Mouse (Mus musculus) CH12F3 (cell line): ENCODE measurements around the gene Muc5b.
"Not testable (repeated sequence)": the region's sequence is repeated elsewhere in the genome, so short reads cannot be mapped to it uniquely, and the experiment has no call there.

ENCODE experiments used
- in situ Hi-C: fragments of 300-500 bp; cut with MboI; formaldehyde crosslinking; loops from 2 replicates; pipeline ENCODE4 v1.14.3; 2020; ENCODE audit warnings: low sequenced_read_pairs

Gene Muc5b

DNA sequence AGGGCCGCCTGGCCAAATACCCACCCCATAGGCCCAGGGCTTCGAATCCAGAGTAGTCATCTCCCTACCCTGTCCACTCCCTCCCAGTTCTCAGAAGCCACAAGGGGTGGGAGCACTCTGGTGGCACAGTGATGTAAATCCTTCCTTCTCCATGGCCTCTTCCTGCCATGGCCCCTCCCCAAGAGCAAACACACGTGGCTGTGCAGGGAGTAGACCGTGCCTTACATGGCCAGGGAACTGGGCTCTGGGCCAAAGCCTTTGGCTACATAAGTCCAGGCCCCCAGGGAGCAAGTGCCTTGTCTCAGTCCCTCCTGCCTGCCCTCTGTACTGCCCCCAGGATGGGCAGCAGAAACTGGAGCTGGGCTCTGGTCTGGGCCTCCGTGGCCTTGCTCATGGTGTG is at the start of gene Muc5b:
Gene Muc5b (plus strand): TSS at position 292 of the 400 bp plus-strand sequence.
- in situ Hi-C loops, result no loop called here

DNA sequence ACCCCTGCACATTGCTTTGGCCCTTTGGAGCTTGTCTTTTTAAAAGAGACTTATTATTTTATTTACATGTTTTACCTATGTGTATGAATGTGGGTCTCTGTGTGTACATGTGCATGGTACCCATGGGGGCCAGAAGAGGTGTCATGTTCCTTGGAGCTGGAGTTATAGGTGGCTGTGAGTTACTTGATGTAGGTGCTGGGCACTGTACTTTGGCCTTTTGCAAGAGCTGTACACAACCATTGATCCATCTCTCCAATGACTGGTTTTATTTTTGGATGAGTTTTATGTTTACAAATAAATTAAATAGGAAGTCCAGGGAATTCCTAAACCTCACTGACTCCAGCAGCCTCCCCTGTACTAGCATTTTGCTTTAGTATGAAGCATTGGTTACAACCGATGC is 44.6 kb upstream of the Muc5b start:
- in situ Hi-C loops, result no loop called here

GRCm38 (mm10) chr7:141803206-141803605 is 35.7 kb upstream of the Muc5b start:
- in situ Hi-C loops, result no loop called here

DNA sequence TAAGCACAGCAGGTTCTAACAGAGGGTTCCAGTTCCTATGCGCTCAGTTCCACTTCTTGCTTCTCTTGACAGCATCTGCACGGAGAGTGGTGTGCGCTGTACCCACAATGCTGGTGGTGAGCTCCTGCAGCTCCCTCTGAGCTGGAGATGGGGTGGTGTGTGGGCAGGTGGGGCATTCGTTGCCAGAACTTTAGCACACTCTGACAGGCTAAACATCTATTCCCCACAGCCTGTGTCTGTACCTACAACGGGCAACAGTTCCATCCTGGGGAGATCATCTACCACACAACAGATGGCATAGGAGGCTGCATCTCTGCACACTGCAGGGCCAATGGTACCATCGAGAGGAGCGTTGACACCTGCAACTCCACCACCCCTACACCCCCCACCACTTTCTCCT is 33.5 kb upstream of the Muc5b start:
- in situ Hi-C loops, result no loop called here

GRCm38 (mm10) chr7:141807823-141808222 is 31.0 kb upstream of the Muc5b start:
- in situ Hi-C loops, result not testable (repeated sequence)

GRCm38 (mm10) chr7:141809933-141810332 is 28.9 kb upstream of the Muc5b start:
- in situ Hi-C loops, result not testable (repeated sequence)

DNA sequence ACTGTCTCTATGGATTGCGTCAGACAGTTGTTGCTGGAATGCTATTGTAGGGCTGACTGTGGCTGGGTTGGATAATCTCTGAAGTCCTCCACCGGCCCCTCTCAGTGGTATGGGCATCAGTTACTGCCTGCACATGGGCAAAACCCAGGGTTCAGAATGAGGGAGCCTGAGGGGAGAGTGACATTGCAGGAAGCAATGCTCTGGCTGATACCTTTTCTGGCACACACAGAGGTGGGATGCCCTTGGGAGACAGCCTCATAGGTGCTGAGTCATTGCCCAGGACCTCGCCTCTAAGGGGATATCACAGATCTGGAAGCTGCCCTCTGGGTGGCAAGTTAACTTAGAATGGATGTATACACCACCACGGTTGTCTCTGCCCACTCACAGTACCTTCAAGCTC is 25.5 kb upstream of the Muc5b start:
- in situ Hi-C loops, result no loop called here

DNA sequence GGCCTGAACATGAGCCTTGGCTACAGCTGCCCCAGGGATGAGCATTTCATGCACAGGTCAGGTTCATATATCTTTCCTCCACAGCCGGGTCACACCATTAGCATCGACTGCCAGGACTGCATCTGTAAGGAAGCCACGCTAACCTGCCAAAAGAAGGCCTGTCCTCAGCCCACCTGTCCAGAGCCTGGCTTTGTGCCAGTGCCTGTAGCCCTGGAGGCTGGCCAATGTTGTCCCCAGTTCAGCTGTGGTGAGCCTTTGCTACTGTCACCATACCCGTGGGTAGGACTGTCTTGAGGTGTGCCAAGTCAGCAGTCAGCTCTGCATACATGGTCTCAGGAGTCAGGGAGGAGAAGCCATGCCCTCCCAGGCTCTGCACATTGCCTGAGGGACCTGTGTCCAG is 23.5 kb upstream of the Muc5b start:
- in situ Hi-C loops, result no loop called here

GRCm38 (mm10) chr7:141817355-141818075 is 21.4 kb upstream of the Muc5b start:
- in situ Hi-C loops, result no loop called here

- in situ Hi-C loops, result no loop called here
Observed at GRCm38 (mm10) chr7:141818267-141818666, 20.6 kb upstream of the Muc5b start.

- in situ Hi-C loops, result no loop called here
Observed at GRCm38 (mm10) chr7:141822582-141823261, 16.1 kb upstream of the Muc5b start.

DNA sequence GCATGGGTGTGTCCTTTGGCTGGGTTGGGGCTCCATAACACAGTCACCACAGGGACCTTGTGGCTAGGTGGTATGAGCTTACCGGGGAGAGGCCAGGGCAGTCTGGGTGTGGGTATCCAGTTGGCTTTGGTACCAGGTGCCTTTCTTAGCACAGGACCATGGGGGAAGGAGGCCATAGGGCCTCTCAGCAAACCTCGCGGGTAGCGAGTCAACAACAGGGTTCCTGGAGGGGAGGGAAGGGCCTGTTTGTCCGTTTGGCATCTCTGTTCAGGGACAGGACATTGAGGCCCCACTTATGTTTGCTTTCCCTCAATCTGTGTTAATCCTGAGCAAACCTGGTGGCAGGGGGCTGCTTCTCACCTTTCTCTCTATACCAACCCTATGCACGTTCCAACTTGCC is 15.2 kb upstream of the Muc5b start:
- in situ Hi-C loops, result no loop called here

DNA sequence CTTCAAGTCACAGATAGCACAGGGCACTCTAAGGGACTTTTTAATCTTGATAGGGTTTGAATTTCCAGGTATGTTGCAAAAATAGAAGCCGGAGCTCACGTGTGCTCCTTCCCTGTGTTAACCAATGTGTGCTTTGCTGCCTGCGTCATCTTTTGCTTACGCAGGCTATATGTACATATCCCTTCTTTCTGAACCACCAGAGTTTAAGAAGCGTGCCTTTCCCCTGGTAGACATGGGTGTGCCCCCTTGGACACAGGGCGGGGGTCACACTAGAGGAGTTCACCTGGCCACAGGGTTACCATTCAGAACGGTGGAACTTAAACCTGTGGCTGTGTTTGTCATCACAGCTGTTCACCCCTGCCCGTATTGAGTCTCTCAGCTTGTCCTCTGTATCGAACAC is 14.5 kb upstream of the Muc5b start:
- in situ Hi-C loops, result no loop called here

- in situ Hi-C loops, result no loop called here
Observed at GRCm38 (mm10) chr7:141835941-141836340, 2.9 kb upstream of the Muc5b start.

DNA sequence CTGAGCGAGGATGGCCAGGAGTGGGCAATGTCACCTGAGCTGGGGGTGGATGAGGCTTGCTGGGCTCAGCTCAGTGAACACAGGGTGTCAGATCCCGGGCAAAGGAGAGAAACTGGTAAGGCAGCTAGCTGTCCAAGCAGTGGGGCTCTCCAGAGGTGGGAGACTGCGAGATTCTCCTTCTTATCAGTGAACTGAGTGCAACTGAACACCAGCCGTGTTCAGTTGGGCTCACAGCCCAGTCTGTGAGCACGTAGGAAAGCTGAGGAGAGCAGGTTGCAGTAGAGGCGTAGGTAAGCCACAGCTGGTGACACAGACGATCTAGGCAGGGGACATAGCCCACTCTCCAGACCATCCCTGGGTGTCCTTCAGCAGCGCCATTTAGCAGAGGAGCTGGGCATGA is 2.4 kb upstream of the Muc5b start:
- in situ Hi-C loops, result no loop called here

DNA sequence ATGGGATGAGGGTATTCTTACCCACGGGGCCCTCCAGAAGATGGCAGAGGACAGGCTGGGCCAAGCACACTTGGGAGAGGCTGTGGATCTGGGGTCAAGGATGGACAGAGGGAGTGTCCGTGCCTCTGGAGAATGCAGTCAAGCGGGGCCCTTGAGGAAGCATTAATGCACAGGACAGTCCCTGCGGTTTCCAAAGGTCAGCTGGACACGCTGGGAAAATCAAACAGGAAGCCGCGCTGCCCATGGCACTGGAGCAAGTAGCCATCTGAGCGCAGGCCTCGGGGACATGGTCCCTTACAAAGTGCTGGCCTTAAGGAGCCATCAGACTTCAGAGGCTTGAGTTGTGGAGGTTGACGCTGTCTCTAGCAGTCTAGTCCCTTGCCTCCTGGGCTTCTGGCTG is 1.5 kb downstream of the Muc5b start:
- in situ Hi-C loops, result no loop called here

DNA sequence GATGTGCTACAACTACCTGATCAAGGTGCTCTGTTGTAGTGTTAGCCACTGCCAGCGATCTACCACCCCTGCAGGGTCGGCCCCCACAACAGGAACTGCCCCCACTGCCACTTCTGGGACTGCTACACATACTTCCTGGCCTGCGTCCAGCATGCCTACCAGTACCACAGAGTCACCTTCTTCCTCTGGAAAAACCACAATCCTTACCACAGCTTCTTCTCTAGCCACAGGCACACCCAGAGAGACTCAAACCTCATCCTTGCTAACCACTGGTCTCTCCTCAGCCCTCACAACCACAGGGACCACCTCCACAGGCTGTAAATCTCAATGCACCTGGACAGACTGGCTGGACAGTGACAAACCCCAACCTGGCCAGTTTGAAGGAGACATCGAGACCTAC is 22.2 kb downstream of the Muc5b start:
- in situ Hi-C loops, result no loop called here

GRCm38 (mm10) chr7:141869644-141870043 is 30.8 kb downstream of the Muc5b start:
- in situ Hi-C loops, result no loop called here

GRCm38 (mm10) chr7:141870553-141870952 is 31.7 kb downstream of the Muc5b start:
- in situ Hi-C loops, result no loop called here

DNA sequence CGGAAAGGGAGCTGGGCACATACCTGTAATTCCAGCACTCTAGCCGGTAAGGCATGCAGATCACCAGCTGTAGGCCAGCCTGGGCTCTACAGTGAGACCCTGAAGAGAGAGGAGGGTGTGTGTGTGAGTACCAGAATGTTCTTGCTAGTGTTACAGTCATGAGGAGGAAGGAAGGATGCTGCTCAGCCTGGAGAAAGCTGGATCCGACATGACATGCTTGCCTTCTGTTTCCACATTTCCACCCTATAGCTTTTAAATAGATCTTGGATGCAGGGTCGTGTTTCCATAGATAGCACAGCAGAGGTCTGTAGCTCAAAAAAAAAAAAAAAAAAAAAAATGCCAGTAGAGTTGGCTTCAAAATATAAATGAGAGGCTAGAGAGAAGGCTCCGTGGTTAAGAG is 36.0 kb downstream of the Muc5b start:
- in situ Hi-C loops, result no loop called here

DNA sequence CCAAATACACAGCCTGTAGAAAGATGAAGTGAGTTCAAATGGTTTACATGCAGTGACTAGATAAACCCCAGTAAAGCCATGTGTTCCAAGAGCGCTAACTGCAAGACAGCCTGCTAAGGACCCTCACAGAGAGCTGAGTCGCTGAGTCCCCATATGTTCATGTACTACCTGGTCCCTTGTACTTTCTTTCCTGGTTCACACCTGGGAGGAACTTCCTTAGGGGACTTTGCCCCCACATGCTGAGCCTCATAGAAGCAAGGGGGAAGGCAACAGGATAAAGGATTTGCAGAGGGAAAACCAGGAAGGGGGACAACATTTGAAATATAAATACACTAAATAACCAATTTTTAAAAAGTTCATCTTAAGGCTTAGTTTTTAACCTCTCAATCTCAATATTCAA is 39.9 kb downstream of the Muc5b start:
- in situ Hi-C loops, result no loop called here

- in situ Hi-C loops, result no loop called here
Observed at GRCm38 (mm10) chr7:141892151-141892550, 53.3 kb downstream of the Muc5b start.

- in situ Hi-C loops, result no loop called here
Observed at GRCm38 (mm10) chr7:141901825-141902224, 63.0 kb downstream of the Muc5b start.
